Mouse (Mus musculus) cerebellum, adult 11-12 months (tissue): ENCODE data around the gene Ankrd6.
"Not testable (repeated sequence)": the region's sequence is repeated elsewhere in the genome, so short reads cannot be mapped to it uniquely, and the experiment has no call there.

Source experiments
- DNase-seq: peaks from one replicate; pipeline ENCODE4 v3.0.0; 2022

Gene Ankrd6

DNA sequence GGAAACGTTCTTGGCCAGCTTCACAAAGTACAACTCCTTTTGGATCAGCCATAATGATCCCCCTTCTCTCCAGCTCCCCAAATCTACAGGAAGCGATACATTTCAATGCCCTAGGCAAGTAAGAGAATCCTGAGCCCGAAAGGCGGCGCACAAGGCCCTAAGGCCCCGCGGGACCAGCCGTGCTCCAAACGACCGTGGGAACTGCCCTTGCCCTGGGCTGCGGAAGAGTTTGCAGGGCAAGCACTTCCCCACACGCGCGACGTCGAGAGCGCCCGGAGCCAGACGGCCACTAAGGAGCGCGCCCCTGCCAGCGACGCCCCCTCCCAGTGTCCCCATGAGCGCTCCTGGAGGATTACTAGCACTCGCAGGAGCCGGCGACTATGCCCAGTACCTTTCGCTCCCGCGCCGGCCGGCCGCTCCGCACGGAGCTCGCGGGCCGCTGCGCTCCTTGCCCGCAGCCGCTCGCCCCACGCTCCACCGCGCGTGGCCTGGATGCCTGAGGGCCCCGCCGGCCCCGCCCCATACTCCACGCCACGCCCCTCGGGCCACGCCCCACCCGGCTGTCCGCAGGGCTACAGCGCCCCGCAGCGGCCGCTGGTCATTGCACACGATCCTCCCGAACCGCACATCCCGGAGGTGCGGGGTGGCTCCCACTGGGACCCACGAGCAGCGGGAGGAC lies at the start of gene Ankrd6:
Gene Ankrd6, minus strand, starts transcription at position 486 of the 679 bp plus-strand sequence.
- DNase-seq, result peak; percentile 75

DNA sequence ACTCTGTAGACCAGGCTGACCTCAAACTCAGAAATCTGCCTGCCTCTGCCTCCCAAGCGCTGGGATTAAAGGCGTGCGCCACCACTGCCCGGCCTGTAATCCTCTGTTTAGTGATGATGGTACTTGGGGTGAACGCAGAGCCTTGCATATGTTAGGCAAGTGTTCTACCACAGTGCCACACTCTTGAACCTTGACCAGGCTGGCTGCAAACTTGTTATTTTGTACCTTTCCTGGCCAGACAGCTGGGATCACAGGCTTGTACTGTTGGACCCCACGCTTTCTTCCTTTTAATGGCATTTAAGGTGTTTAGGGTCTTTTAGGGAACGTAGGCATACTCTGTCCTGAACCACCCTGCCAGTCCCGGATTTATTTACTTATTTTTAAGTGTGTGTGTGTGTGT lies 48.4 kb upstream of the Ankrd6 start:
- no peak for DNase-seq

DNA sequence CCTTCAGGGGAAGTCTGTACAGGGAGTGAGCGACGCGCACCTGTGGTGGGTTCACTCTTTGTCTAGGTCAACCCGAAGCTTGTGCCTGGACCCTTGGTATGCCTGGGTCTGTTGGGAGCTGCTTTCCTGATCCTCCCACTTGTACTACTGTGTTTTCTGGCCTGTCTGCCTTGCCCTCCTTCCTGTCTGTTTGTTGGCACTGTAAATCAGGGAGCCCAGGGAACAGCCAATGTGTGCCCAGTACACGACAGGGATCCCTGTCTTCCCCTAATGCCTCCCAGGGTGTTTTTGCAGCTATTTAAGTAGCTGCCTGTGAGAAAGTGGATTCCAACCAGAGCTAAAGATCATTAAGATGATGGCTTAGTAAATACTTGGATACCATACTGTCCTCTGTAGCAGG lies 46.9 kb upstream of the Ankrd6 start:
- peak; percentile 38 for DNase-seq

DNA sequence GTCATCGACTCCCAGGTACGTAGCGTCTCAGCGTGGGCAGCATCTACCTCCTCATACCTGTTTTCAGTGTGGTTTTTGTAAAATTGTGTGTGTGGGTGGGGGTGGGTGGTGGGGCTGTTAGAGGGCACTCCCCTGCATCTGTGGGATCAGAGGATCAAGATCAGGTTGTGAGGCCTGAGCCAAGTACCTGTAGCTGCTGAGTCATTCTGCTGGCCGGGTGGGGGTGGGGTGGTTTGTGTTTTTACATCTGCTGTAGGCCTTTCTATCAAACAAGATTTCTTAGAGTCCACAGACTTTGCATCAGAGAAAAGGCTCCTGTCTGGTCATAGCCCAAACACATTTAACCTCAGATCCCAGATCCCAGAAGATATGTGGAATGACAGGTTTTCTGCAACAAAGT lies 45.4 kb upstream of the Ankrd6 start:
- no peak for DNase-seq

DNA sequence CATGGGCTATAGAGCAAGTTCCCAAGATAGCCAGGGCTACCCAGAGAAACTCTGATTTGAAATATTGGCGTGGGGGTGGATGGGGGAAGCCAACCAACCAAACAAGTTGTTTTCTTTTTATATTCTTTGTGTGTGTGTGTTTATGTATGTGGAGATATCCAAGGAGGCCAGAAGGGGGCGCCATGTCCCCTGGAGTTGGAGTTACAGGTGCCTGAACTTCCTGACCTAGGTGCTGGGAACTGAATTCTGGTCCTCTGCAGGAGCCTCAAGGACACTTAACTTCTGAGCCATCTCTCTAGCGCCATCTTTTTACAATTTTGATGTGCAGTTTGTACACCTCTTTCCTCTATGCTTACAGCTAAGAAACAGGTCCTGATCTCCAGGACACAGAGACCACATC lies 43.5 kb upstream of the Ankrd6 start:
- no peak for DNase-seq

DNA sequence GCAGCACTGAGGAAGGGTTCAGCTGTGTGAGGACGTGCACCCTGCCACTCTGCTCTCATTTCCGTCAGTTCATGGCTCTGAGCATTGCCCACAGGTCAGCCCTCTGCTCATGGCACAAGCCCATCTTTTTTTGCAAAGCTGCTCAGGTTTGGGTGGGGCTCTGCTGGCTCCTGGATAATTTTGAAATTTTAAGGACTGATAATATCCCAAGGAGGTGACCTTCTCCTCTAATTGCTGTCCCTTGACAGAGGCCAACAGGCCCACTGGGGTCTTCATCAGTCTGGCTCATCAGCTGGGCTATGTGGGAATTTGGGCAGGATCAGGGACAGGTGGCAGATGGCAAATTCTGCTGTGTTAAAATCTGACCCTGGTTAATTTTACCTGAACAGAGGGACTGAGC lies 38.7 kb upstream of the Ankrd6 start:
- peak; percentile 58 for DNase-seq

DNA sequence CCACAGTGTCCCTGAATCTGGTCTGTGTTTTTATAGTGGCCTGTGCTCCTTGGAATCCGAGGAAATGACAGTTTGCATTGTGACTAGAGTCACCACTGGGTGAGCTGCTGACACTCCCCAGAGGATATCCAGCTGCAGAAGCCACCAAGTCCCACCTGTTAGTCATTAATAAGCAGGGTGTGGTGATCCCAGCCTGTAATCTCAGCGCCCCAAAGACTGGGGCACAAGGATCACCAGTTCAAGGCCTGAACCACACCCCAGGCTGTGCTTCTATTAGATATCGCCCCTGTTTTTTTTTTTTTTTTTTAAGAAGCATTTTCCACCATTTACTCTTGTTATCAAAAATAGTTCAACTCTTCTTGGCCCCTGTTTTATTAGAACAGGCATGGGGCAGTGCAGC lies 36.4 kb upstream of the Ankrd6 start:
- no peak for DNase-seq

DNA sequence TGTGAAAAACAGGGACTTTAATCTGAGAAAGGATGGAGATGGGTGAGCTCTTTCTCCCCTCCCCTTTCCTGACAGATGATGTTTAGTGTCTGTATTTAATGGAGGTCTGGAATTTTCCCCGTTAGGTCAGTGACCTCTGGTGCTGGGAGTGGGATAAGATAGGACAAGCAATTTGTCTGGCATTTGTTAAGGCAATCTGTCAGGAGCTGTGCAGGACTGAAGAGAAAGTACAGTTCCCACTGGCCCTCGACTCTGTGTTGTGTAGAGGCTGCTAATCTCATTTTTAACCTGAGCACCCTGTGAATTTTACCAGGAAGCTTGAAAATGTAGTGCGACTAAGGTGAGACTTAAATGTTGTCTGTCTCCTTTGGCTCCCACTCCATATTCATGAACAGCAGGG lies 35.0 kb upstream of the Ankrd6 start:
- no peak for DNase-seq

DNA sequence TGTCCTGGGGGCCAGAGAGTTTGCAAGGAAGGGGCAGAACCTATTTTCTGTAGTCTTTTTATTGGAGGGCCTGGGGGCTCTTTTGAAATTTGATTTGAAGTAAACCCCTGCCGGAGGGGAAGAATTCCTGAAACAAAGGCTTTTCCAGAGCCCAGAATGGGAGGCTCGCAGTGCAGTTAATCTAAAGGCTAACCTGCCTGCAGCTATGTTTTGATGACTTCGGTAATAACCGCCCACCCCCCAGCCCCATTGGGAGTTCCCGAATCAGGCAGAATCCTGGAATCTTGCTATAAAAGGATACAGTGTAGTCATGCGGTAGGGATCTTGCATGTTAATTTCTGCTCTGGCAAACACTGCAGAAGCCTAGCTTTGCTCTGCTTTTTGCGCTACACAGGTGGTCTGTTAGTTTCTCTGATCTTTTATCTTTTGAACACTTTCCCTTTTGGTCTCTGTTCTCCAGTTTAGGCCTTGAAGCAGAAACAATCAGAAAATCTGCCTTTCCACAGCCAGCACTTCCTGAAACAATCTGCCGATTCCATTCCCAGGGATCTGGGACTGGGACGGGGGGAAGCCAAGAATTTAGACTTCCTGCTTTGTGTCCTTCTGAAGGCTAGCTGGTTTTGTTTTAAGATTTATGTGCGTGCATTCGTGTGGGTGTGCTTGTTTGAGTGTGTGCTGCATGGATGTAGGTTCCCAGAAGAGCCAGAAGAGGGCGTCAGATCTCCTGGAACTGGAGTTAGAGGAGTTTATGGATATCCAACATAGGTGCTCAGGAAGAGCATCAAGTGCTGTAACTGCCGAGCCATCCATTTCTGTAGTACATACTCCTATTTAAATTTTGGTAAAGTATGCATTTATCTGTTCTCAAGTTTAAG lies 34.4 kb upstream of the Ankrd6 start:
- peak; percentile 34 for DNase-seq

DNA sequence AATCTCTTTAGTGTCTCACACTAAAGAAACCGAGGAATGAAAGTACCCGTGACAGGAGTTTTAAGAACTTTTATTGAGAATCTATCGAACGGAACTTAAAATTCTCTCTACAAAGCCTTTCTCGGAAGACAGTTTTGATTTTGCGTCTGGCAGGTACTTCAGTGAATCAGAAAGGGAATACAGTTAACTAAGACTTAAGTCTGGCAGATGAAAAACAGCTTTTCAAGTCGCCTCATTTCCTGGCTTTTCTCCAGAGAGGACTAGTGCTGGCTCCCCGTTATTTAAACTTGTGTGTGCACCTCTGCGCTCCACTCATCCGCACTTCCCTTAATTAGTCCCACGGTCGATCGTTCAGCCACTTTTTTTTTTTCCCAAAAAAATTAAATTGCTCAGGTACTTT lies 33.6 kb upstream of the Ankrd6 start:
- DNase-seq, result no peak

DNA sequence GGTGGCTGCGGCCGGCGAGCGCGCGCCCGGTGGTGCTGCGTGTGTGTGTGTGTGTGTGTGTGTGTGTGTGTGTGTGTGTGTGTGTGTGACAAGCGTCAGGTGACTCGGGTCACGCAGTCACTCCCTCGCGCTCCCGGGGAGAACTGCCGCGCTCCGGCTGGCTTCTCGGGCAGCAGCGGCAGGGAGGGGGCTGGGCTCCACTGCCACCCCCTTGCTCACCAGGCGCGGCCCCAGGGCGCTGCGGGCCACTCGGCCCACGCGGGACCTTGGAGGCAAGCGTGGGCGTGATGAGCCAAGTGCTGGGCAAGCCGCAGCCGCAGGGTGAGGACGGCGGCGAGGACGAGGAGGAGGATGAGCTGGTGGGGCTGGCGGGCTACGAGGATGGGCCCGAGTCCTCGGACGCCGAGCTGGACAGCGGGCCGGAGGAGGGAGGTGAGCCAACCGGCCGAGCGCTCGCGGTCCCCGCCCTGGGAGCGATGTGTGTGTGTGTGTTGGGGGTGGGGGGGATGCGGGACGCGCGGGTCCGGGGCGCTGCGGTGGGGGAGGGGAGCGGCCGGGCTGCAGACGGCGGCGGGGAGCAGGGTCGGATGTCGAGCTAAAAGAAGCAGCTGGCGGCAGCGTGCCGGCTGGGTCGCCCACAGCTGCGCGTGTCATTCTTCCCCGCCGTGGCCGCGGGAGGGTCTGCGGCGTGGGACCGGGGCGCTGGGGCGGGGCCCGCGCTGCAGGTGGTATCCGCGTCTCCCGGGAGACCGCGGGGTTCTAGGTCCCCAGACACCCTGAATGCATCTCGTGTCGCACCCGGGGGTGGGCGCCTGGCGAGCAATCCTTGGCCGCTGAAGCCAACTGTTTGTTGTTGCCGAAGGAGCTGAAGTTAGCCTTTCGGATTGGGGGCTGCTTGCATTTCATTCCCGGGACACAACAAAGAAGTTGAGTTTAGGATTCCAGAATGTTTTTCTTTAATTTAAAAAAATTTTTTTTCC lies 32.8 kb upstream of the Ankrd6 start:
- DNase-seq, result peak; percentile 85

DNA sequence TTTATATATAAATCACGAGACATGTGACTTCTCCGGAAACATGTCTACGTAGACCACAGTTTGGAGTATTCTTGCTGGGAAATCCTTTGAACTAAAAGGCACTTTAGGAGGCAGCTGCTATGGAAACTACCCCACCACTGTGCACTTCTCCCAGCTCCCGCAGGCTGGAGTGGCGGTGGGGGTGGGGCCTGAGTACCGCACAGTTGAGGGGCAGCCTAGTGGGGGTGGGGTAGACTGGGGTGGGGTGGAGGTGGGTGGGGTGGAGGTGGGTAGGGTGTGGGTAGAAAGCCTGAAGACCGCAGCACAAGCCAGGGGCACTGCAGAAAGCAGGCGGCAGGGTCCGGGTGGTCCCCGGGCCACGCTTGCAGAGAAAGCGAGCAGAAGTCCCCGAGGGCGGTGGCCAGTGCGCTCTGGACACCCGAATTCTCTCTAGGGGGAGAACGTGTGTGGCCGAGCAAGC lies 32.1 kb upstream of the Ankrd6 start, which contains the start of gene Rragd:
Gene Rragd, plus strand, starts transcription at position 322 of the 460 bp plus-strand sequence.
- DNase-seq, result no peak

DNA sequence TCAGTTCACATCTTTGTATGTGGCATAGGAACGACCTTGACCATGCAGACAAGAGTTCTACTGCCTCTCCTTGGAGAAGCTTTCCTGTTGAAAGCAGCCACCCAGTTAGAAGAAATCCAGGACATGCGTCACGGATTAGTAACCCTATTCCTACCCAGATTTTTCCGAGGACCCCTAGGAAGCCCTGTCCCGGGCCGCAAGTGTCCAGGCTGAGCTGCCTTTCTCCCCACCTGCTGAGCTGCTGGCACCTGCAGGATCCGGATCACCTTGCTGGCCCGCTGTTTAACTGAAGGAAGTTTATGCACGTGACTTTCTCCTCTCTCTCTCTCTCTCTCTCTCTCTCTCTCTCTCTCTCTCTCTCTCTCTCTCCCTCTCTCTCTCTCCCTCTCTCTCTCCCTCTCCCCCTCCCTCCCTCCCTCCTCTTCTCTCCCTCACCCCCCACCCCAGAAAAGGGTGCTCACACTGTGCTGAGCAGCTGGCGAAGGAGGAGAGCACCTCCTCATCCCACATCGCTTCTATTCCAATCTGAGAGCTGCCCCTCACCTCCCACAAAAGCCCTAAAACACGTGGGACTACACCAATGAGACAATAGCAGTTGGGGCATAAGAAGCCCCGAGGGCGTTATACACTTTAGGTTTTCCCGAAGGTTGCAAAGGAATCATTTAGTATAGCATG lies 31.5 kb upstream of the Ankrd6 start:
- DNase-seq, result peak; percentile 67

DNA sequence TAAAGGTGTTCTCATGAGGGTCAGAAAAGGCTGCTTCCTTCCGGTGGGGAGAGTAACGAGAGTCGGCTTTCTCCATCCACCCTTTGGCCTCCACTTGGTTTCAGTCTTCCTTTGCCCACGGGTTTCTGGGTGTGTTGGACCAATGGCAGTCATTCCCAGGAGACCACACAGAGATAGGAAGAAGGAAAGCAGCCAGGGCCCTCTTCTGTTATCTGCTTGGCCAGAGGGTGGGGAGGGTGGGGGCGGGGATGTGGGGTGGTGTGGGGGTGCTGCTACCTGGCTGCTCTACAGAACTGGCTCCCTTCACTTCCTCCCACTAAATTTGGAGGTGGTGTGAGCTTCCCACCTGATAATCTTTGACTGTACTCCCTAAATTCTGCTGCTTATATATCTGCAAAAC lies 31.0 kb upstream of the Ankrd6 start:
- DNase-seq, result no peak

DNA sequence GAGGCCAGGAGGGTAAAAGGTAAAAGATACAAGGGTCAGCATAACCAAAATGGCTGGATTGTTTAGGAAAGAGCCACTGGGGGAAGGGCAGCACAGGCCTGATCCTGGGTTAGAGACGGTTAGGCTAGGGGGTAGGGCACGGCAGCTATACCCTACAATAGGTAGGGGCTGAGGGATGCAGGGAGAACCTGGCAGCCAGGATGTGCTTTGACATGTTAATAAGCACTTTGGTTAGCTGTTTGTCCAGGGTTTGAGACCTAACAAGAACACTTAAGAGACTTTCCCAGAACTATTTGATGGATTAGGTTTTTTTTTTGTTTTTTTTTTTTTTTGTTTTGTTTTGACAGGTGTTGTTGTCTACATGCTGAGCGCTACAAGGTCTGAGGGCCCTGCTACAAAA lies 29.4 kb upstream of the Ankrd6 start:
- no peak for DNase-seq

DNA sequence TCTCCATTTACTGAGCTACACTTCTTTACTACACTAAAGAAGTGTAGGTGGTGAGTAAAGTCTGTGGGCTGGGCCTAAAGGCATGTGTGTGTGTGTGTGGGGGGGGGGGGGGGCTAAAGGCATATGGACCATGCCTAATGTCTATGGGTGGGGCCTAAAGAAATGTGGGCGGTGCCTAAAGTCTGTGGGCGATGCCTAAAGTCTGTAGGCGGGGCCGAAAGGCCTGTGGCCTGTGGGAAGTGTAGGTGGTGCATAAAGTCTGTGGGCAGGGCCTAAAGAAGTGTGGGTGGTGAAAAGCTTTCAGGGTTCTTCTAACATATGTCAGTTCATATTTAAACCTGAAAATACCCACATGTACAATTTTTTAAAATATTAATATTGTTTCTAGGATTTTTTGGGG lies 26.7 kb upstream of the Ankrd6 start:
- no peak for DNase-seq

DNA sequence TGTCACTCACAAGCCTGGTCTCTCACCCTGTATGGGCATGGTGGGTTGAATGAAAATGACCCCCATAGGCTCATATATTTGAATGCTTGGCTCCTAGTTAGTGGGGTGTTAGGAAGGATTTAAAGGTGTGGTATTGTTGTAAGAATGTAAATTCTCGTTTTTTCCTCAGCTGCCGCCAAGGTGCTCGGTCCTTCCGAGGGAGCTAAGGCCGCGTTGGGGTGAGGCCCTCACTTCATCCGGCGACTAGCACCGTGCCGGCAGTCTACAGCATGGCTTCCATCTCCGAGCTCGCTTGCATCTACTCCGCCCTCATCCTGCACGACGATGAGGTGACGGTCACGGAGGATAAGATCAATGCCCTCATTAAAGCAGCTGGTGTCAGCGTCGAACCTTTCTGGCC lies 14.0 kb upstream of the Ankrd6 start:
- not testable (repeated sequence) for DNase-seq

DNA sequence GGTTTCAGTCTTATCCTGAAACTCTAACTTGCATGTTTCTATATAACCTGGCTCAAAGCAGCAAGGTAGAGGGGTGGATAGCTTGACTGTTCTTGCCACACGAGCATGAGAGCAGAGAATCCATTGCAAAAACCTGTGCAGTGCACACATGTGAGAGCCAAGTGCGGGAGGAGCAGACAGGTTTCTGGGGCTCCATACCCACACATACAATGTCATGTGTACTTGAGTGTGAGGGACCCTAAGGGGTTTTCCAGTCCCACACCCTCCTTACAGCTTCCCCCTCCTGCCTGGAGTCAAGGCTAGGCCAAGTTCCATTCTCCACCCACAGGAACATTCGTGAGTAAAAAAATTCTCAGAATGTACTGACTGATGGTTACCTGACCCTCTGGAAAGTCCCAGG lies 10.8 kb upstream of the Ankrd6 start:
- DNase-seq, result no peak

DNA sequence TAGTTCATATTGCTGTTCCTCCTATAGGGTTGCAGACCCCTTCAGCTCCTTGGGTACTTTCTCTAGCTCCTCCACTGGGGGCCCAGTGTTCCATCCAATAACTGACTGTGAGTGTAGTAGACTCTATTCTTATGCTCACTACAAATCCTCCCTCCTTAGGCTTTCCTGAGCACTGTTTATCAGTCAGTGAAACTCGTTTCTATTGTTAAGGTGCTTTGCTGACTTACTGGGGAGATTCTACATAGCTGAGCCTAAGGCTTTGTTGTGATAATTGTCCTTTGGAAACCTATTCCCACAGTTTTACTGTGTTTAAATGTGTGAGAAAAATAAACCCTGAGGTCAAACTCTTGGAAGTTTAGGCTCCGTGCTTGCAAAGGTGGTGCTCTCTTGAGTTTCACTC lies 5.8 kb upstream of the Ankrd6 start:
- no peak for DNase-seq

DNA sequence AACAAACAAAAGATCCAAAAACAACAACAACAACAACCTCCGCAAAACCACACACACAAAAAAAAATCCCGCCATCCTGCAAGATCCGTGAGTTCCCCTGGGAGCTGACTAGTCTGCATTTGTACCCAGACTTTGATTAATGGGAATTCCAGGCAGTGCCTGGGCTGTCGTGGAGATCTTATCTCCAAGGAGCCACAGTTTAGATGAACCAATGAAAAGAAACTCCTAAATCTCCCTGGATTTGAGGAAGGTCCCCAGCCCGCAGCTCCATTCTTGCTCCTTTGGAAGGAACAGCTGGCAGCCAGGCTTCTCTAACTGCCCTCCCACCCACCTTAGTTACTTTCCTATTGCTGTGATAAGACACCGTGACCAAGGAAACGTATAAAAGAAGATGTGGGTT lies 2.0 kb upstream of the Ankrd6 start:
- no peak for DNase-seq

DNA sequence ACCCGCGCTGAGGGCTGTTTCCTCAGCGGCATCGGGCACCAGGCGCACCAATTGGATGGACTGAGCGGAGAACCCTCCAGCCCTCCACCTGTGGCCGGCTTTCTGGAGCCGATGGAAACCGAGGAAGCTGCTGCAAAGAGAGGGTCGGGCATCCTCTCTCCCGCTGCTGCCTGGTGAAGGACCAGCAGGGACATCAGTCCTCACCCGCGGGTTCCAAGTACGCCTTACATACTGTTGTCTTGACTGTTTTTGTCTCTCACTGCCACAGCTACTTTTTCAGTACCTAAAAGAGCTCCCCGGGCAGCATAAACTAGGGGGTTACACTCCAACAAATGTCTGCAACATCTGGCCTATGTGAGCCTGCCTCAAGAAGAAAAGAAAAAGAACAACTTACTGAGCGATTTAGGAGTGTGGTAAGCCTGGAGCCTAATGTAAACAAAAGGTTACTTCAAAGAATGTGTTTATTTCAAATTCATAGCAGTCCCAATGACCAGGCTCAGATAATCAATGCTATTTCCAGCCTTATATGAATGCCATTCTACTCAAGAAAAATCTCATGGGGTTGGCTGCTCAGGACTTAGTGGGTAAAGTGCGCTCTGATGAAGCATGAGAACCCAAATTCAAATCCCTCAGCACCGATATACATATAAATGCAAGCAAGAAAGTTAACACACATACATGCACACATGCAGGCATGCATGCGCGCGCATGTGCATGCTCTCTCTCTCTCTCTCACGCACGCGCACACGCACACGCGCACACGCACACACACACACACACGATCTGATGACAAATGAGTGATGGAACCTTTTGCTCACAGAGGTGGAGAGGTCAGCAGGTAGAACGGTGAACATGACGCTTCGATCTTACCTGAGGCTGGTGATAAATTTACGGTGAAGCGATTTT lies 647 bp upstream of the Ankrd6 start:
- peak; percentile 11 for DNase-seq
